Mouse (Mus musculus) fibroblast of lung, adult 2 months (primary cell): ENCODE measurements around the gene Spata13.

ENCODE experiments used
- DNase-seq: peaks from one replicate; pipeline ENCODE4 v3.0.0-alpha.2; 2011; ENCODE audit warnings: low read depth

Gene Spata13

DNA sequence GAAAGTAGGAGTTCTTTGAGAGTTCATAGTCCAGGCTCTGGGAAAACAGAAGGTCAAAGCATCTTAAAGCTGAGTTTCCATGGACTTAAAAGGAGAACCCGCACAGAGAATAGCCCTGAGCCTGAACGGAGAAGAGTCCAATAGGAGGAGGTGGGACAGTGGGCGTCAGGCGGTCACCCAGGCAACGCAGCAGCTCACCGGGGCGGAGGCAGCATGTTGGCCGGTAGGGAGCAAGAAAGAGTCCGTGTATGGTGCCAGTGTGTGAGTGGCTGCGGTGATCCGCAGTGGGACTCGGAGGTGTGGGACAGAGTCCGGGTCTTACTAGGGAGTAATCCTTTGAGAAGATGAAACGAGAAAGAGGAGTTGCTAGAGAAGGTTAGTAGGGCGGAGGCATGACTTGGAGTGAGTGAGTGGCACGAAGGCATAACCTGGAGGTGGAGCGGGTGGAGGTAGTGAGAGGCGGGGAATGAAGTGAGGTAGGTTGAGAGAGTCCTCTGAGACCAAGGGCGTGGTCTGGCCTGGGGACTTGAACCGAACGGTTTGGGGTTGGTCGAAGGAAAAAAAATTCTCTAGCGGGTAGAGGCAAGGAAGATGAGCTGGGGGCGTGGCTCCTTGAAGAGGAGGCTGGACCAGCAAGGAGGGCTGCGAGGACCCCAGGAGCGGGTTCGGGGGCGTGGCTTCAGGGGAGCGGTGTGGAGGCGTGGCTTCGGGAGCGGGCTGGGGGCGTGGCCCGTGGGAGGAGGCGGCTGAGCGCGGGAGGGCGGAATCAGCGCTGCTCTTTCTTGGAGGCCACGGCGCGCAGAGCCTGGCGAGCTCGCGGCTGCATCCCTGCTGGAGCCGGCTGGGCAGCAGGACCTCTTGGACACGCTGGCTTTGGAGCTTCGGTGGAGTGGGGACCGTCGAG lies at the start of gene Spata13:
TSS of gene Spata13 (plus strand) at position 41 of the 904 bp plus-strand sequence.
- DNase-seq: no peak

DNA sequence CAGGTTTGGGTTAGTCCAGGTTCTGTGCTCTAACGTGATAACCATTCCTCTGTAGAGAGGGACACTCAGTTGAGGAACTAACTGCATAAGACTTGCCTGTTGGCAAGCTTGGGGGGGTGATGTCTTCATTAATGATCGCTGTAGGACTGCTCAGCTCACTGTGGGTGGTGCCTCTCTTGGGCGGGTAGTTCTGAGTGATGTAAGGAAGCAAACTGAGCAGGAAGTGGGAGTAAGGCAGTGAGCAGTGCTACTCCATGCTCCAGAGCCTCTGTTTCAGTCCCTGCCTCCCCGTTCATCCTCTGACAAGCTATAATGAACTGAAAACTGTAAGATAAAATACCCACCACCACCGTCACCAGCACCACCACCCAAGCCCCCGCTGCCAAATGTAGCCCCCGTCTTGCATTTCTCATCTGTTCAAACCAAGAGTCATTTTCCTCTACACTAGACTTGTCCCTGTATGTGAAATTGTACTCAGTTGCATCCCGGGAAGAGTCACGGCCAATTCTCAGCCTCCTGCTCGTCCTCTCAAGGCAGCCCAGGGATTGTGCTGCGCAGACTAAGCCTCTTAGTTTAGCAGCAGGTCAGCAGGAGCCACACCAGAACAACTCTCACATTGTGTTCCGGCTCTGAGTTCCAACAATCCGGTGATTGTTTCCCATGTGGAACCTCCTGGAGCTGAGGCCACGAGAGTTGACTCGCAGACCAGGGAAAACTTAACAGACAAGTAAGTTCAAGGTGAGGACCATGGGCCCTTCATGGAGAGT lies 46.9 kb upstream of the Spata13 start:
- peak; percentile 5 for DNase-seq

GRCm38 (mm10) chr14:60589001-60589400 lies 44.8 kb upstream of the Spata13 start:
- DNase-seq: no peak

GRCm38 (mm10) chr14:60592339-60592738 lies 41.5 kb upstream of the Spata13 start:
- peak; percentile 0 for DNase-seq

GRCm38 (mm10) chr14:60592822-60593221 lies 41.0 kb upstream of the Spata13 start:
- peak; percentile 93 for DNase-seq

DNA sequence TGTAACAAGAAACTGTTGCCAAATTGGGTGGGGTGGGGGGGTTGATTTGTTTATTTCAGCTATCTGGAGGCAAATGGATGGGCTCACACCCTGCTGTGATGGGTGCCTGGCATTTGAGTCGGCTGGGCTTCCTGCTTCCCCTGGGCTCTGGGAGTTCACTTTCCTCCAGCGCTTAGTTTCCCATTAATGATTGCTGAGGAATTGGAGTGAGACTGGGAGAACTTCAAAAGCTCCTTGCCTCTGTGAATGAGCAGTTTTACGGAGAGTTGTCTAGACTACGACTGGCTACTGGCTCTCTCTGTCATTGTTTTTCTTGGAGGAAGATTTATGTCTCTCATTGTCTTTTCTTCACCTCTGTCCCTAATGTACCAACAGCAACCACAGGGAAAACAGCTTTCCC lies 36.2 kb upstream of the Spata13 start:
- peak; percentile 7 for DNase-seq

- no peak for DNase-seq
Observed at GRCm38 (mm10) chr14:60599044-60599443, 34.8 kb upstream of the Spata13 start.

DNA sequence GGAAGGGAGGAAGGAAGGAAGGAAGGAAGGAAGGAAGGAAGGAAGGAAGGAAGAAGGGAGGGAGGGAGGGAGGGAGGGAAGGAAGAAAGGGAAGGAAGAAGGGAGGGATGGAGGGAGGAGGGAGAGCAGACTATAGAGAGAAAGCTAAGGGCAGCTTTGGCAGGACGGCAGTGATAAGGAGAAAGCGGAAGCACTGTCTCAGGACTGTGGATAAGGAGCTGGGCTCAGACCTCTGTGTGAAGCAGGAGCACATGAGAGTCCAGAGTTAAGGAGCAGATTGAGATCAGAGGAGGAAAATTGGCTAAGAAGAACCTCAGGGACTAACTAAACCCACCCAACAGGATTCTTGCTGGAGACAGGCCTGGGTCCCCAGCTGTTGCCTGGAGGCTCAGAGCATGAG lies 28.2 kb upstream of the Spata13 start:
- no peak for DNase-seq

- no peak for DNase-seq
Observed at GRCm38 (mm10) chr14:60606194-60606593, 27.6 kb upstream of the Spata13 start.

DNA sequence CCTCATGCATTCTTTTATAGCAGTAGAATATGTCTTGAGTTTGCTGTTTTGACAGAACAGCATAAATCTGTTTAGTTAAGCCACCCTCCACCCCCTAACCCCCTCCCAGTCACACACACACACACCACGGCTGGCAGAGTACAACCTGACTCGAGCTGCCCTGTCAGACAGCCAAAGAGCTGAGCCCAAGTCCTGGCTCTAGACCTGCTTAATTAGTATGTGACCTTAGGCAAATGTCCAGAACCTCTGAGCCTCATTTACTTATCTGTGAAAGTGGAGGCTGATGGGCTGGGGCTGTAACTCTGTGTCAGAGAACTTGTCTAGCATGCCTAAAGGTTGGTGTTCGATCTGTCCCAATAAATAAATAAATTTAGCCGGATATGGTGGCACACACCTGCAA lies 26.1 kb upstream of the Spata13 start:
- DNase-seq: no peak

- no peak for DNase-seq
Observed at GRCm38 (mm10) chr14:60609160-60609559, 24.6 kb upstream of the Spata13 start.

GRCm38 (mm10) chr14:60612671-60613070 lies 21.1 kb upstream of the Spata13 start:
- no peak for DNase-seq

GRCm38 (mm10) chr14:60621076-60621475 lies 12.7 kb upstream of the Spata13 start:
- DNase-seq: peak; percentile 56

GRCm38 (mm10) chr14:60625486-60625885 lies 8.3 kb upstream of the Spata13 start:
- DNase-seq: no peak

- peak; percentile 13 for DNase-seq
Observed at GRCm38 (mm10) chr14:60629887-60630460, 3.8 kb upstream of the Spata13 start.

- DNase-seq: no peak
Observed at GRCm38 (mm10) chr14:60630981-60631380, 2.8 kb upstream of the Spata13 start.

- no peak for DNase-seq
Observed at GRCm38 (mm10) chr14:60634877-60635771, 1.3 kb downstream of the Spata13 start.

- DNase-seq: no peak
Observed at GRCm38 (mm10) chr14:60635911-60636607, 2.3 kb downstream of the Spata13 start.

DNA sequence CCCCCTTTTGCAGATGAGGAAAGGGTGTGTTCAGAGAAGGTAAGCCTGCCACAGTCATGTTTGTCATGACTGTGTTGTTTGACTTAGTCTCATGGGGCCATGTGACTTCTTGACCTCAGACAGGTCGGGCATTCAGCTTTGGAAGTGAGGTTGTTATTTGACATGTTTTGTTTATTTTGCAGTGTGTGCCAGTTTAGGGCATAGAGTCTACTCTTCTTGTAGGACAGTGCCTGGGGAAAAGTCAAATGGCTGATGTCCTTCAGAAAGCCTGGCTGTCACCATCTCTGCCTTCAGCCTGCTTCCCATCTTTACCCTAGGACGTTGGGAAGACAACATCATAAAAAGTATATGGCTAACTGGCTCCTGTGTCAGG lies 2.8 kb downstream of the Spata13 start:
- no peak for DNase-seq

DNA sequence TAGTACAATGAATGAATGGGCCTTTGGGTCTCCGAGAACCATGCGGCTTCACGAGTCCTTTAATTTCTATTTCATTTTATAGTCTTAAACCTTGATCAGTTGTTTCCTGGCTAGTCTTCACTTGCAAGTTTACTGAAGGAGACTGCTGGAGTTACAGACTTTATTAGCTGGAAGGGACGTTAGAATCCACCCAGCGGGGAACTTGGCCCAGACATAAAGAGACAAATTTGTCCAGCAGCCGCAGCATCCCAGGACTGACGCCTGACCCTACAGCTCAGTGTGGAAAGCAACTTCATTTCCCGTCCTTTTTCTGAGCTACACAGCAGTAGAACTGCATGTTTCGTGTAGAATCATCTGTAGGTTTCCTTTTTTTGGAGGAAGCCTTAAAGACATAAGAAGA lies 3.2 kb downstream of the Spata13 start:
- DNase-seq: no peak

GRCm38 (mm10) chr14:60638159-60638558 lies 4.4 kb downstream of the Spata13 start:
- DNase-seq: no peak
